Mouse (Mus musculus) kidney, postnatal 0 days (tissue): ENCODE measurements around the gene Btn2a2. TPM values are rescaled to one million over a fixed set of nuclear protein-coding genes. Genes with fewer than 3 reads are reported as not detected.

Source experiments
- ATAC-seq: fragments of 200-750 bp; cut with Nextera tagmentation; replicated peaks from 2 replicates; pipeline ENCODE4 v1.8.0; 2017; ENCODE audit warnings: low read depth, moderate number of reproducible peaks, moderate TSS enrichment, moderate library complexity; ENCODE audit not compliant: low FRiP score
- DNase-seq: peaks from one replicate; pipeline ENCODE4 v3.0.0-alpha.2; 2016; ENCODE audit warnings: low spot score
- H3K27ac ChIP-seq: fragments of 300-500 bp; sonication (generic); 2 replicates; pipeline ENCODE4 v1.5.1; 2014; ENCODE audit warnings: mild to moderate bottlenecking
- H3K27me3 ChIP-seq: fragments of 300-500 bp; sonication (generic); 2 replicates; pipeline ENCODE4 v1.6.1; 2014; ENCODE audit warnings: low read length, mixed read lengths; ENCODE audit not compliant: insufficient read depth
- H3K36me3 ChIP-seq: fragments of 300-500 bp; sonication (generic); 2 replicates; pipeline ENCODE4 v1.6.1; 2014; ENCODE audit warnings: low read length, mixed read lengths; ENCODE audit not compliant: insufficient read depth
- H3K4me1 ChIP-seq: fragments of 300-500 bp; sonication (generic); replicated peaks from 2 replicates; pipeline ENCODE4 v1.6.1; 2014; ENCODE audit warnings: antibody characterized with exemption, low read length, mixed read lengths; ENCODE audit not compliant: insufficient read depth
- H3K4me2 ChIP-seq: fragments of 300-500 bp; sonication (generic); 2 replicates; pipeline ENCODE4 v1.6.1; 2014; ENCODE audit warnings: mild to moderate bottlenecking, low read length, moderate library complexity, mixed read lengths
- H3K4me3 ChIP-seq: fragments of 300-500 bp; sonication (generic); replicated peaks from 2 replicates; pipeline ENCODE4 v1.5.1; 2014; ENCODE audit warnings: low read depth, low read length
- H3K9ac ChIP-seq: fragments of 300-500 bp; sonication (generic); 2 replicates; pipeline ENCODE4 v1.6.1; 2014; ENCODE audit warnings: low read depth, low read length
- H3K9me3 ChIP-seq: fragments of 300-500 bp; sonication (generic); replicated peaks from 2 replicates; pipeline ENCODE4 v1.6.1; 2016; ENCODE audit warnings: low read length, inconsistent platforms, mixed read lengths
- CTCF ChIP-seq: IDR thresholded peaks from 2 replicates; pipeline ENCODE4 v1.5.1; 2016; ENCODE audit warnings: antibody characterized with exemption, low read depth, mild to moderate bottlenecking, moderate library complexity
- WGBS: fragments of 180-500 bp; shearing (Covaris S2); extraction: QIAGEN DNeasy Blood & Tissue Kit; methylation state at CpG from one replicate; pipeline ENCODE4 v1.1.7; 2014; 5-methylcytosine and 5-hydroxymethylcytosine counted together
- polyA plus RNA-seq: library from polyadenylated mRNA; unstranded; fragments of >200 nt; fragmentation: Nextera tagmentation; extraction: Ambion mirVana; gene quantifications from 2 replicates; pipeline ENCODE4 v1.2.1, GENCODE M21; 2015

Gene Btn2a2
- polyA plus RNA-seq, 1 experiment from 2014 or later = 0.28 TPM

DNA sequence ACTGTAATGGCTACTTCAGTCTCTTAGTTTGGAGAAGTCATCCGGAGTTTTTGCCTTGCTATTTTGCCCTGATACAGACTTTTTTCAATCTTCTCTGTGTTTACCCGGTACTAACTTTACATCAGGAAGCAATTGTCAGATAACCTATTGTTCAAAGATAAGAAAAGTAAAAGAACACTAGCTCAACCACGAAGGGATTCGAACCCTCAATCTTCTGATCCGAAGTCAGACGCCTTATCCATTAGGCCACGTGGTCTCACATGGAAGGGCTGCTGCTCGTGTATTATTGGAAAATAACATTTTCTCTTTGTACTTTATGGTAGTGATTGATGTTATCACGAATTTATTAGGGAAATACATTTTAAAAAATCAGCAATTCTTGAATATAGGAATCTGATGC, 15.1 kb upstream of the Btn2a2 start:
- no peaks in the 10 kb centered on the region for H3K36me3 ChIP-seq
- H3K9ac ChIP-seq = no peak overlapping the region
- no peaks in the 10 kb centered on the region for H3K9me3 ChIP-seq
- H3K4me3 ChIP-seq = no peak overlapping the region
- H3K4me1 ChIP-seq = no peaks in the 10 kb centered on the region
- ATAC-seq = no peak
- TF ChIP-seq CTCF = no peak
- no peak overlapping the region for H3K4me2 ChIP-seq
- H3K27ac ChIP-seq = no peak overlapping the region
- WGBS = 5% methylated on average over 9 of the region's 9 CpGs
- peak; percentile 65 for DNase-seq
- no peaks in the 10 kb centered on the region for H3K27me3 ChIP-seq

- ATAC-seq (no peak), DNase-seq (no peak)
- 66% methylated on average over 4 of the region's 4 CpGs for WGBS
- Histone ChIP-seq H3K27me3 (no peaks in the 10 kb centered on the region), H3K4me2 (no peak overlapping the region), H3K9ac (no peak overlapping the region), H3K9me3 (no peaks in the 10 kb centered on the region), H3K27ac (no peak overlapping the region), H3K36me3 (no peaks in the 10 kb centered on the region), H3K4me3 (no peak overlapping the region), H3K4me1 (0 out of 2 replicates have a peak, but pooled peaks cover 4% of the 10 kb centered on the region)
- no peak for TF ChIP-seq CTCF
Measured at GRCm38 (mm10) chr13:23502916-23503315, 14.3 kb upstream of the Btn2a2 start.

- no peak for TF ChIP-seq CTCF
- Histone ChIP-seq H3K27ac (no peak overlapping the region), H3K4me1 (0 out of 2 replicates have a peak, but pooled peaks cover 4% of the 10 kb centered on the region), H3K4me2 (no peak overlapping the region), H3K4me3 (no peak overlapping the region), H3K9ac (no peak overlapping the region), H3K9me3 (no peaks in the 10 kb centered on the region), H3K36me3 (no peaks in the 10 kb centered on the region), H3K27me3 (no peaks in the 10 kb centered on the region)
- ATAC-seq = no peak
- WGBS = 47% methylated on average over 9 of the region's 9 CpGs
- no peak for DNase-seq
Measured at GRCm38 (mm10) chr13:23502031-23502567, 13.4 kb upstream of the Btn2a2 start.

GRCm38 (mm10) chr13:23501511-23501910, 12.9 kb upstream of the Btn2a2 start:
- 34% methylated on average over 5 of the region's 5 CpGs for WGBS
- Histone ChIP-seq H3K4me2 (no peak overlapping the region), H3K27ac (no peak overlapping the region), H3K27me3 (no peaks in the 10 kb centered on the region), H3K9ac (no peak overlapping the region), H3K9me3 (no peaks in the 10 kb centered on the region), H3K4me3 (no peak overlapping the region), H3K36me3 (no peaks in the 10 kb centered on the region), H3K4me1 (0 out of 2 replicates have a peak, but pooled peaks cover 4% of the 10 kb centered on the region)
- DNase-seq = no peak
- no peak for TF ChIP-seq CTCF
- ATAC-seq = no peak

DNA sequence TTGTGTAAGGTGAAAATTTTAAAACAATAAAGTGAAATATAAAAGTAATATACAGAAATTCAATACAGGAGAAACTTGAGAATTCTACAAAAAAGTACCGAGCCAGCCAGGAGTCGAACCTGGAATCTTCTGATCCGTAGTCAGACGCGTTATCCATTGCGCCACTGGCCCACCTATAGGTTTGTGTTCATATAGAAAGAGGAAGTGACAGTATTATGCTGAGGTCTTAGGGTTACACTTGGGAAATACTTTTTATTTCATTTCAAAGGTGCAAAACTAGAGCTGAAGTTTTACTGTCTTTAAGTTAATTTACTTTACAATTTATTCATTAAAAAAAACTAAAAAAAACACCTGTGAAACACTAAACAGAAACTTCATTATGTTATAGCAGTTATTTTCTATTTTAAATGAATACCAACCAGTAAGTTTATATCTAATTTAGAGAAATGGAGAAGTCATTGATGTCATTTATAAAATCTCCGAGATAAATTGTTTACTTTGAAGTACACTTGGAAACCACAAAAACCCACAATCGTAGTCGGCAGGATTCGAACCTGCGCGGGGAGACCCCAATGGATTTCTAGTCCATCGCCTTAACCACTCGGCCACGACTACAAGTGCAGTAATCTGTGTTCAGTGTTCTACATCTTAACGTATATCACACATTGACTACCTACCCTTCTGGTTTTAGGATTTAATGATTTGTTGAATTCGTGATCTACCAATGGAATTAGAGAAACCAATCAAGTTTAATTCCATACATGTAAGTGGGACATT, 12.0 kb upstream of the Btn2a2 start:
- DNase-seq (no peak), ATAC-seq (0 out of 2 replicates have a peak, but pooled peaks have one; percentile 58)
- no peak overlapping the region for H3K27ac ChIP-seq
- no peaks in the 10 kb centered on the region for H3K9me3 ChIP-seq
- H3K9ac ChIP-seq = no peak overlapping the region
- no peaks in the 10 kb centered on the region for H3K36me3 ChIP-seq
- no peak for TF ChIP-seq CTCF
- 0 out of 2 replicates have a peak, but pooled peaks cover 4% of the 10 kb centered on the region for H3K4me1 ChIP-seq
- H3K4me3 ChIP-seq = no peak overlapping the region
- H3K4me2 ChIP-seq = no peak overlapping the region
- 4% methylated on average over 17 of the region's 17 CpGs for WGBS
- no peaks in the 10 kb centered on the region for H3K27me3 ChIP-seq

DNA sequence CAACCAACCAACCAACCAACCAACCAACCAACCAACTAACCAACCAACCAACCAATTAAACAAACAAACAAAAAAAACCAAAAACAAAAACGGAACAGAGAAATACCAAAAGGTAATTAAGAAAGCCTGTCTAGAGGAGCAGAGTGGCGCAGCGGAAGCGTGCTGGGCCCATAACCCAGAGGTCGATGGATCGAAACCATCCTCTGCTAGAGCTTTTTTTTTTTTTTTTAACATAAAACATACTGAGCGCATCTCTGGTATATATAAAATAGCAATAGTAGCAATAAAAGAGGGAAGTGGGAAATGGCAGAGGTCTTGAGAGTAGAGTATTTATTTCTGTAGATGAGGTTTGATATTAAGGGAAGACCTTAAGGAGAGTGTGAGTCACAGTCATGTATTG, 11.3 kb upstream of the Btn2a2 start:
- Histone ChIP-seq H3K4me2 (no peak overlapping the region), H3K9me3 (no peaks in the 10 kb centered on the region), H3K4me1 (0 out of 2 replicates have a peak, but pooled peaks cover 4% of the 10 kb centered on the region), H3K36me3 (no peaks in the 10 kb centered on the region), H3K4me3 (no peak overlapping the region), H3K27me3 (no peaks in the 10 kb centered on the region), H3K9ac (no peak overlapping the region), H3K27ac (no peak overlapping the region)
- TF ChIP-seq CTCF = no peak
- 34% methylated on average over 7 of the region's 7 CpGs for WGBS
- no peak for DNase-seq
- no peak for ATAC-seq
